Mouse (Mus musculus): Measurements from ENCODE around the gene Ppil2. TPM values are rescaled to one million over a fixed set of nuclear protein-coding genes. Genes with fewer than 3 reads are reported as not detected.

Ppil2 gene
- polyA plus RNA-seq (2012; ENCODE audit: insufficient read depth, low replicate concordance): 65.8 and 76.6 TPM in 2 replicates

DNA sequence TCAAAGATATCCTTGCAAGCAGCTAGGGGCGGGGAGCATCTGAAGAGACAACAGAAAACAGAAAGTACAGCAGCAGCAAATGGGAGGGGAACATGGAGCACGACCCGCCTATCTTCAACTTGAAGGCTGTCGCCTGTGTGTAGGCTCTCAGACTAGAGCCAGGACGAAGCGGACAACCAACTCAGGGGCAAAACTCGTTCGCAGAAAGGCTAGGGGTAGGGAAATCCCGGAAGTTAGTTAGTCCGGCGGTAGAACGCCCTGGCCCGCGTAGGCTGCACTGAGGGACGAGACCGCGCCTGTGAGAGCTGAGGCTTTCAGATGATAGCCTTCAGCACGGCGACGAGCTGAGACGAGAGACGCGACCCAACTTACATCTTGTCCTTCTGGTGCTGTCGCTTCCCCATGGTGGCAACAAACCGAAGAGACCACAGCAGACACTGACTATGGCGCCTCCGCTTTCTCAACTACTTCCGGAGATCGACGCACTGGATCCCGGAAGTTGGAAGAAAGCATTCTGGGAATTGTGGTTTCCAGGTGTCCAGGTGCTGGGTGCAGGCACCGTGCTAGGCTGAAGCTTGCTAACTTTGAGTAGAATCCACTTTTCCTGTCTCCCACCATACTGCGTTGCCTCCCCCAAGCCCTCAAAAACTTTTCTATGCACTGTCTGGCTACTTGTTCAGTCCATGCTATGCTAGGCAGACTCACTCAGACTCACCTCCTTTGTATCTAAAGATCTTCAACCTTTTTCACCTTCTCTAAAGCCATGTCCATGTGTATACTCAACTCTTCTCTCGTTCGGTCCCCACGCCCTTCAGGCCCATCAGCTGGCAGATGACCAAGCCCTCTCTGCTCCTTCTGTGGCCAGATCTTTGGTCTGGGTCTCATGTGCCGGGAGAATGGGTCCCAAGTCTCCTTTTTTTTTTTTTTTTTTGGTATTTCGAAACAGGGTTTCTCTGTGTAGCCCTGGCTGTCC, at the start of gene Ppil2:
TSS of gene Ppil2 (minus strand) at position 487 of the 973 bp plus-strand sequence.
- Histone ChIP-seq H3K4me1 (peaks cover 24% of the 10 kb centered on the region), H3K36me3 (replicated peaks; ENCODE audit: low read length) (peaks cover 60% of the 10 kb centered on the region)

DNA sequence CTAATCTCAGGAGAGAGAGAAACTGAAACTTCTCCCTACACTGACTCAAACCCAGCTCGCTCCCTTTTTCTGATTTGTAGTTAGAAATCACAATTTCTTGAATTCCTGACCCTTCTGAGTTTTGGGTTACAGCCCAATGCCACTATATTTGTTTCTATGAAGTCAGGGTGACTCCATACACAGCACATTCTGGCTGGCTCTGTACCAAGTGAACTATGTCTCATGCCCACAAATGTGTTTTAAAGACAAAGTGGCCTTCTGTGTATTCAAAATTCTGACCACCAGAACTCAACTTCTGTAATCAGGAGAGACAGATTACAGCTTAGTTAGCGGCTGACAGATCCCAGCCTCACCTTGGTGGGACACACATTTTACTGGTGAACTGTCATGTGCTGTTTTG, 43.3 kb upstream of the Ppil2 start:
- Histone ChIP-seq H3K27me3 (replicated peaks) (no peaks in the 10 kb centered on the region), H3K4me1 (peaks cover 66% of the 10 kb centered on the region), H3K9me3 (no peaks in the 10 kb centered on the region), H3K36me3 (replicated peaks; ENCODE audit: low read length) (peaks cover 92% of the 10 kb centered on the region), H3K4me3 (replicated peaks) (no peak overlapping the region)
- TF ChIP-seq GATA1 (IDR thresholded peaks at IDR 0.05; ENCODE audit: borderline replicate concordance, low read length): no peak
- TF ChIP-seq FLI1 (IDR thresholded peaks at IDR 0.05; ENCODE audit: low read length): no peak

More for the DNA sequence above, at the start of gene Ppil2:
- no peaks in the 10 kb centered on the region for H3K9me3 ChIP-seq
- H3K27me3 ChIP-seq (replicated peaks): no peaks in the 10 kb centered on the region
- H3K4me3 ChIP-seq (replicated peaks): peak within 1 kb of the TSS; percentile 99
- TF ChIP-seq FLI1 (IDR thresholded peaks at IDR 0.05; ENCODE audit: low read length): peak; percentile 48
- TF ChIP-seq GATA1 (IDR thresholded peaks at IDR 0.05; ENCODE audit: borderline replicate concordance, low read length): no peak

DNA sequence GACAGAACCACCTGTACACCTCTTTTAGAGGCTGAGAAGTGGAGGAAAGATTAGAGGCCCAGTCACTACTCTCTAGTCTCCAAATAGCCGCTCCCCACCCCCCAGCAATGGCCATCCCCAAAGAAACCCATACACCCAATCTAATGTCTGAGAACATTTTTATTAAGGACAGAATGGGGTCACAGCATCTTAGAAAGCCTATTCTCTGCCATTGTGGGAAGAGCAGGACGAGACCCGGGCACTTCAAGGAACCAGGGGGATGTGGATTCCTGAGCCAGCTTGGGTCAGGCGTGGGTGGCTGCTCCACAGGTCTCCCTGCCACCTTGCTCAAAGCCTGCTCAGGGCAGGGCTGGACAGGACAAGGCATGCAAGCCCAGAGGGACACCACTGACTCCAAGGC, 40.8 kb upstream of the Ppil2 start:
- H3K4me1 ChIP-seq: peaks cover 72% of the 10 kb centered on the region
- no peaks in the 10 kb centered on the region for H3K9me3 ChIP-seq
- H3K36me3 ChIP-seq (replicated peaks; ENCODE audit: low read length): peaks cover 67% of the 10 kb centered on the region
- H3K4me3 ChIP-seq (replicated peaks): peak overlapping the region; percentile 46
- H3K27me3 ChIP-seq (replicated peaks): no peaks in the 10 kb centered on the region
- TF ChIP-seq FLI1 (IDR thresholded peaks at IDR 0.05; ENCODE audit: low read length): no peak
- no peak for TF ChIP-seq GATA1 (IDR thresholded peaks at IDR 0.05; ENCODE audit: borderline replicate concordance, low read length)

DNA sequence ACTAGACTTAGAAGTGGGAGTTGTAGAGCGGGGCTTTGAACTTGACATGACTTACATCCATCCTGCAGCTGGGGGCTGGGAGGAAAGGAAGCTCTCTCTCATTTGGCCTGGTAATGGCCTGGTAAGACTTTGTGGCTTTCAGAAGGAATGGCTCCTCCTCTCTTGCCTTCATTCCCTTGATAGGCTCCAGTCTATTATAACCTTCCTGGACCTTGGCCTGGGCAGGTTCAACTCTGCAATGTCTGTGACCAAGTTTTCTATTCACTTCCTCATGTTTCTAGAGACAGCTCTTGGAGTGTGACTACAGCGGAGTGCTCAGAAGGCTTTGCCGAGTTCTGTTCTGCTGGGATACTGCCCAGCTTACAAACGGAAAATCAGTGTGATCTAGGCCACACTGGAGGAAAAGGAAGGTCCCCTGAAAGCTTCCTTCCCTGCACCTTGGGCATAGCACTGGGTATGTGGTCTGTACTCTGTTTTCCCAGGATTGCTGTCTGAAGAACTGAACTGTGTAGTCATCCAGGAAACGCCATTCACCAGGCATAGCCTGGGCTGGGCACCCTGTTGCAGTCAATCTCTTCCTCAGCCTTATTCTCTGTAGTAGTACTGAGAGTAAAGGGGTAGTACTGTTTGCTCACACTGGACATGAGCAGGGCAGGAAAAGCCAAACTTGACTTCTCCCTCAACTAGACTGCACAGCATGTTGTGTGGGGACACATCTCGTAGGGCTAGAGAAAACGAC, 39.6 kb upstream of the Ppil2 start:
- H3K36me3 ChIP-seq (replicated peaks; ENCODE audit: low read length): peaks cover 56% of the 10 kb centered on the region
- TF ChIP-seq FLI1 (IDR thresholded peaks at IDR 0.05; ENCODE audit: low read length) (no peak), GATA1 (IDR thresholded peaks at IDR 0.05; ENCODE audit: borderline replicate concordance, low read length) (no peak)
- H3K27me3 ChIP-seq (replicated peaks): no peaks in the 10 kb centered on the region
- peak overlapping the region; percentile 8 for H3K4me3 ChIP-seq (replicated peaks)
- no peaks in the 10 kb centered on the region for H3K9me3 ChIP-seq
- peaks cover 69% of the 10 kb centered on the region for H3K4me1 ChIP-seq

DNA sequence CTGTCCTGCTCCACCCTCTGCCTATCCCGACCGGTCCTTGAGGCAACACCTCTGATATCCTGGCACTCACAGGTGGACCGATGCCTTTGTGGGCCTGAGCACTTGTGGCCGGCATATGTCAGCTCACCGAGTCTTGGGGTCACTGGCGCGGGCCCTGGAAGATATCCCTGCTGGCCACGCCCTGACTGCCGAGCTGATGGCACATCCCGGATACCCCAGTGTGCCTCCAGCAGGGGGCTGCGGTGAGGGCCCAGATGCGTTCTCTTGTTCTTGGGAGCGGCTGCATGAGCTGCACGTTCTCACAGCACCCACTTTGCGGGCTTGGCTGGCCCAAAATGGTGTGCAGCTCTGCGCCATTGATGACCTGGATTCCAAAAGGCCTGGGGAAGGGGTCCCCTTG, 37.0 kb upstream of the Ppil2 start:
- peaks cover 66% of the 10 kb centered on the region for H3K4me1 ChIP-seq
- H3K9me3 ChIP-seq: no peaks in the 10 kb centered on the region
- no peaks in the 10 kb centered on the region for H3K27me3 ChIP-seq (replicated peaks)
- no peak for TF ChIP-seq GATA1 (IDR thresholded peaks at IDR 0.05; ENCODE audit: borderline replicate concordance, low read length)
- H3K4me3 ChIP-seq (replicated peaks): peak overlapping the region; percentile 92
- H3K36me3 ChIP-seq (replicated peaks; ENCODE audit: low read length): peaks cover 31% of the 10 kb centered on the region

DNA sequence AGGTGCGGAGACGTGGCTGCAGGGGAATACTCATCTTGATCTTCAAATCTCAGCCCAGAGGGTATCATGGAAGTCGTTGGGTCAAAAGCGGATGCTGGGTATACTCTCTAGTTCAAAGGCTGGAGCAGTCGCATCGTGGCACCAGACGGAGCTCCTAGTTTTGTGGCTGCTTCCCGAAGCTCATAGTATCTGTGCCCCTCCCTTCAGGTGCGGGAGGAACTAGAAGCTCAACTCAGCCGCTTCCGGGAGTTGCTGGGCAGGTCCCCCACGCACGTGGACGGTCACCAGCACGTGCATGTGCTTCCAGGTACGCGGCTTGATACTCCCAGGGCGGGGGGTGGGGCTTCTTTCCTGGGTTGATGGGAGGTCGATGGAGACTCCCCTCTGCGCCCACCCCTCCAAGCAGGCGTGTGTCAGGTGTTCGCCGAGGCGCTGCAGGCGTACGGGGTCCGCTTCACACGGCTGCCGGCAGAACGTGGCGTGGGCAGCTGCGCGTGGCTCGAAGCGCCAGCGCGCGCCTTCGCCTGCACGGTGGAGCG, 36.4 kb upstream of the Ppil2 start:
- Histone ChIP-seq H3K4me3 (replicated peaks) (peak overlapping the region; percentile 92), H3K36me3 (replicated peaks; ENCODE audit: low read length) (peaks cover 28% of the 10 kb centered on the region), H3K4me1 (peaks cover 63% of the 10 kb centered on the region), H3K27me3 (replicated peaks) (peaks cover 2% of the 10 kb centered on the region), H3K9me3 (no peaks in the 10 kb centered on the region)
- TF ChIP-seq FLI1 (IDR thresholded peaks at IDR 0.05; ENCODE audit: low read length) (no peak), GATA1 (IDR thresholded peaks at IDR 0.05; ENCODE audit: borderline replicate concordance, low read length) (no peak)

DNA sequence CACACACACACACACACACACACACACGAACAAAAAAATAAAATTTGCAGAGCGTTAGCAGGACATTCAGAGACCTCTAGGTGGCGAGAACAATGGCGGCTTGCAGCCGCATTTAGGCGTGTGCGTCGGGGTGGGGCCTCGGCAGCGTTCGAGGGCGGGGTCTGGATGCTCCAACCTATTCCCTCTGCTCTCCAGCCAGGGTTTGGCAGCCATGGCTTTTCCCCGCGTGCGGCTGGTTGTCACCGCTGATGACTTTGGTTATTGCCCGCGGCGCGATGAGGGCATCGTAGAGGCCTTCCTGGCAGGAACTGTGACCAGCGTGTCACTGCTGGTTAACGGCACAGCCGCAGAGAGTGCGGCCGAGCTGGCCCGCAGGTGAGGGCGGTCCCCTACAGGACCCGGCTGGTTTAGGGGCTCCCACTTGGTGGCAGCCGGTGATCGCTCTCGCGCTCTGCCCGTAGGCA, 35.7 kb upstream of the Ppil2 start, which contains the start of gene Ccdc116:
TSS of gene Ccdc116 (minus strand) at position 458 of the 464 bp plus-strand sequence.
- TF ChIP-seq GATA1 (IDR thresholded peaks at IDR 0.05; ENCODE audit: borderline replicate concordance, low read length) (no peak), FLI1 (IDR thresholded peaks at IDR 0.05; ENCODE audit: low read length) (no peak)
- H3K27me3 ChIP-seq (replicated peaks): peaks cover 2% of the 10 kb centered on the region
- peaks cover 24% of the 10 kb centered on the region for H3K36me3 ChIP-seq (replicated peaks; ENCODE audit: low read length)
- no peaks in the 10 kb centered on the region for H3K9me3 ChIP-seq
- peaks cover 57% of the 10 kb centered on the region for H3K4me1 ChIP-seq
- H3K4me3 ChIP-seq (replicated peaks): peak within 1 kb of the TSS; percentile 92

DNA sequence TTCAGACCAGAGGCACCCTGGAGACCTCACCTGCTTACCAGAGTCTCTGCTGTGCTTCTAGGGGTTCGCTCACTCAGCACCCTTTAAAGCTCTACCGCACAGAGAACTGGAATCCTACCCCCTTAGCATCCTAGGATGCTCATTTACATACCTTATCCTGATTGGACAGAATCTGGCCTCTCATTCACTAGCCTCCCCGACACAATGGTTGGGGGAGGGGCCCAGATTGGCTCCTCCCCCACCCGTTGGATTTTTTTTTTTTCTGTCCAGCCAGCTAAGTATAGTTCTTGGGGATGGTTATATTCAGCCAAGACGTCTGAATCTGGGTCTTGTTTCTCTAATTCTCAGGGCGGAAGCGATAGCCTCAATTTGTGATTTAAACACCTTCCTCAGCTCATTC, 33.3 kb upstream of the Ppil2 start, which contains the start of gene Ydjc:
TSS of gene Ydjc (plus strand) at position 283 of the 400 bp plus-strand sequence.
- no peaks in the 10 kb centered on the region for H3K9me3 ChIP-seq
- peaks cover 4% of the 10 kb centered on the region for H3K27me3 ChIP-seq (replicated peaks)
- peaks cover 5% of the 10 kb centered on the region for H3K36me3 ChIP-seq (replicated peaks; ENCODE audit: low read length)
- no peak within 1 kb of the TSS for H3K4me3 ChIP-seq (replicated peaks)
- H3K4me1 ChIP-seq: peaks cover 48% of the 10 kb centered on the region
- TF ChIP-seq FLI1 (IDR thresholded peaks at IDR 0.05; ENCODE audit: low read length): no peak
- TF ChIP-seq GATA1 (IDR thresholded peaks at IDR 0.05; ENCODE audit: borderline replicate concordance, low read length): no peak

DNA sequence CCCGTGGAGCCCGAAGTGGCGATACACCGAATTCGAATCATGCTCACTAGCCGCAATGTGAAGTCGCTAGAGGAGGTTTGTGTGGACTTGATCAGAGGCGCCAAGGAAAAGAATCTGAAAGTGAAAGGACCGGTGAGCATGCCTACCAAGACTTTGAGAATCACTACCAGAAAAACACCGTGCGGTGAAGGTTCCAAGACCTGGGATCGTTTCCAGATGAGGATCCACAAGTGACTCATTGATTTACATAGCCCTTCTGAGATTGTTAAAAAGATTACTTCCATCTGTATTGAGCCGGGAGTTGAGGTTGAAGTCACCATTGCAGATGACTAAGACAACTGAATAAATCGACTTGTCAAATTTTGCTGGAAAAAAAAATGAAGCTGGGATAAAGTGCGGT, 26.3 kb upstream of the Ppil2 start:
- TF ChIP-seq FLI1 (IDR thresholded peaks at IDR 0.05; ENCODE audit: low read length) (no peak), GATA1 (IDR thresholded peaks at IDR 0.05; ENCODE audit: borderline replicate concordance, low read length) (no peak)
- H3K36me3 ChIP-seq (replicated peaks; ENCODE audit: low read length): peaks cover 2% of the 10 kb centered on the region
- peaks cover 4% of the 10 kb centered on the region for H3K27me3 ChIP-seq (replicated peaks)
- H3K9me3 ChIP-seq: no peaks in the 10 kb centered on the region
- peaks cover 33% of the 10 kb centered on the region for H3K4me1 ChIP-seq
- no peak overlapping the region for H3K4me3 ChIP-seq (replicated peaks)

Measured in megakaryocyte, embryonic 14.5 days (primary cell).